Mouse (Mus musculus) G1E (cell line): Measurements from ENCODE around the gene Med12.

Experiments
- CTCF ChIP-seq: IDR thresholded peaks from 2 replicates; pipeline ENCODE4 v1.5.1; 2012; ENCODE audit warnings: low read depth, low read length, inconsistent platforms, mixed read lengths
- GATA1 ChIP-seq: IDR thresholded peaks from 2 replicates; pipeline ENCODE4 v1.6.1; 2012; ENCODE audit warnings: borderline replicate concordance, low read length, inconsistent platforms, mixed read lengths
- TAL1 ChIP-seq: conservative IDR thresholded peaks from 2 replicates; pipeline ENCODE4 v1.6.1; 2012; ENCODE audit warnings: low read depth, low read length, inconsistent platforms, mixed read lengths

- TF ChIP-seq CTCF, result no peak
- no peak for TF ChIP-seq GATA1
- no peak for TF ChIP-seq TAL1
These were observed 25.2 kb downstream of the Med12 start, which contains the start of gene Nlgn3 for GRCm38 (mm10) chrX:101299055-101299454.
